Mouse (Mus musculus) cerebellum, postnatal 25 days (tissue): ENCODE measurements at regions not wholly inside any gene's neighbourhood (a gene's known extent, or its start where the extent isn't known, plus 50 kb on each side); places are given as distances from the start of the nearest gene placed in this dataset.
A peak's percentile ranks its signal among the peaks of the same experiment; 100 is the strongest.

Source experiments
- DNase-seq, 2 experiments: peaks; one replicate each; pipeline ENCODE4 v3.0.0; 2021; ENCODE audit warnings: mixed read lengths in 2 of 2

- no peak for DNase-seq
These were observed 146.5 kb downstream of the Slc39a8 start for GRCm38 (mm10) chr3:135971611-135972010.

GRCm38 (mm10) chr3:135972413-135972812 lies 147.3 kb downstream of the Slc39a8 start:
- no peak for DNase-seq

GRCm38 (mm10) chr3:135973243-135973642 lies 148.2 kb downstream of the Slc39a8 start:
- DNase-seq = no peak

- DNase-seq = no peak
These were observed 148.8 kb downstream of the Slc39a8 start for GRCm38 (mm10) chr3:135973842-135974241.

- no peak for DNase-seq
These were observed 149.7 kb downstream of the Slc39a8 start for GRCm38 (mm10) chr3:135974769-135975168.

- DNase-seq = no peak
These were observed 162.1 kb downstream of the Slc39a8 start for GRCm38 (mm10) chr3:135987171-135987570.

- no peak for DNase-seq
These were observed 164.2 kb downstream of the Slc39a8 start for GRCm38 (mm10) chr3:135989281-135989680.

GRCm38 (mm10) chr3:135990338-135990737 lies 165.3 kb downstream of the Slc39a8 start:
- peak; percentile 10 to 15 for DNase-seq

GRCm38 (mm10) chr3:135990814-135991454 lies 165.9 kb downstream of the Slc39a8 start:
- DNase-seq = peak; percentile 12 to 23

- DNase-seq = no peak
These were observed 175.6 kb downstream of the Slc39a8 start for GRCm38 (mm10) chr3:136000592-136001160.
